Mouse (Mus musculus): ENCODE data around the gene Psmd1. TPM values are rescaled to one million over a fixed set of nuclear protein-coding genes. Genes with fewer than 3 reads are reported as not detected.

Gene Psmd1
- polyA plus RNA-seq (2014; fragmentation: Illumina TruSeq; extraction: RNeasy Lipid Tissue Mini Kit (QIAGEN cat#74804); ENCODE audit: low read depth, low replicate concordance): 110 TPM

GRCm38 (mm10) chr1:86064271-86064991 is at the start of gene Psmd1:
Gene Psmd1 (plus strand): TSS chr1:86064387.

GRCm38 (mm10) chr1:86016516-86016915 is 47.7 kb upstream of the Psmd1 start, which contains the start of gene Spata3:
Gene Spata3 (plus strand): TSS chr1:86016816.

GRCm38 (mm10) chr1:86045848-86046805 is 18.1 kb upstream of the Psmd1 start, which contains the start of gene 2810459M11Rik:
Gene 2810459M11Rik (plus strand): TSS chr1:86045863.

DNA sequence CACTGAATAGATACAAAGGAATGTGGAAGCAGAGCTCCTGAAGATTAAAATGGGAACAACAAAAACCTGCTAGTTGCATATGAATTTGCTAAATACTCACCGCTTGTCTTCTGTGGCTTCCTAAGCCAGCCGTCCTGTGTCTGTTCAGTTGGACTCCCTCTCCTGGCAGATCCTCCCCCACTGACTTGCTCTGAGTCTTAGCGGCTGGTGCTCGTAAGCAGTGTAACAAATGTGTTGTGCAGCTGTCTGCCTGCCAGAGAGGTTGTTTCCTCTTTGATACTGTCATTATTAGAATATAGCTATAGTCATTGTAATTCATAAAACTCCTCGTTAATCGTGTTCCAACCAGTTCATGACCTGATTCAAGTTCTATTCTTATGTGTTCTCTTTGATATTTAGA is 47.6 kb downstream of the Psmd1 start, which contains the start of gene Htr2b:
TSS of gene Htr2b (minus strand) at position 192 of the 400 bp plus-strand sequence.

GRCm38 (mm10) chr1:86133337-86133736 is 69.2 kb downstream of the Psmd1 start, which contains the start of gene Gm21972:
Gene Gm21972 (plus strand): TSS chr1:86133637.

GRCm38 (mm10) chr1:86154133-86154823 is 90.1 kb downstream of the Psmd1 start, which contains the start of gene Armc9:
Gene Armc9 (plus strand): TSS chr1:86154780.

Other genes with a start within 250 kb of the Psmd1 start
- 66.3 TPM for gene Itm2c, start 170.1 kb upstream of the Psmd1 start, polyA plus RNA-seq (2014; fragmentation: Illumina TruSeq; extraction: RNeasy Lipid Tissue Mini Kit (QIAGEN cat#74804); ENCODE audit: low read depth, low replicate concordance)
- gene 4933407L21Rik, start 135.9 kb upstream of the Psmd1 start, polyA plus RNA-seq (2014; fragmentation: Illumina TruSeq; extraction: RNeasy Lipid Tissue Mini Kit (QIAGEN cat#74804); ENCODE audit: low read depth, low replicate concordance): not detected
- not detected for gene Gpr55, start 103.4 kb upstream of the Psmd1 start, polyA plus RNA-seq (2014; fragmentation: Illumina TruSeq; extraction: RNeasy Lipid Tissue Mini Kit (QIAGEN cat#74804); ENCODE audit: low read depth, low replicate concordance)
- gene Spata3, start 47.6 kb upstream of the Psmd1 start, polyA plus RNA-seq (2014; fragmentation: Illumina TruSeq; extraction: RNeasy Lipid Tissue Mini Kit (QIAGEN cat#74804); ENCODE audit: low read depth, low replicate concordance): not detected
- not detected for gene 2810459M11Rik, start 18.5 kb upstream of the Psmd1 start, polyA plus RNA-seq (2014; fragmentation: Illumina TruSeq; extraction: RNeasy Lipid Tissue Mini Kit (QIAGEN cat#74804); ENCODE audit: low read depth, low replicate concordance)
- gene Htr2b, start 47.6 kb downstream of the Psmd1 start, polyA plus RNA-seq (2014; fragmentation: Illumina TruSeq; extraction: RNeasy Lipid Tissue Mini Kit (QIAGEN cat#74804); ENCODE audit: low read depth, low replicate concordance): not detected
- not detected for gene Gm21972, start 69.2 kb downstream of the Psmd1 start, polyA plus RNA-seq (2014; fragmentation: Illumina TruSeq; extraction: RNeasy Lipid Tissue Mini Kit (QIAGEN cat#74804); ENCODE audit: low read depth, low replicate concordance)
- gene Armc9, start 90.4 kb downstream of the Psmd1 start, polyA plus RNA-seq (2014; fragmentation: Illumina TruSeq; extraction: RNeasy Lipid Tissue Mini Kit (QIAGEN cat#74804); ENCODE audit: low read depth, low replicate concordance): 3.4 TPM
- 0.39 TPM for gene B3gnt7, start 238.4 kb downstream of the Psmd1 start, polyA plus RNA-seq (2014; fragmentation: Illumina TruSeq; extraction: RNeasy Lipid Tissue Mini Kit (QIAGEN cat#74804); ENCODE audit: low read depth, low replicate concordance)

Measured in heart, adult 10 weeks (tissue).